Mouse (Mus musculus): ENCODE measurements around the gene Mrpl23. TPM values are rescaled to one million over a fixed set of nuclear protein-coding genes. Genes with fewer than 3 reads are reported as not detected.

Gene Mrpl23
- 4.8 and 10.5 TPM in 2 replicates for polyA plus RNA-seq (2012; rRNA removed)

- Histone ChIP-seq H3K27me3 (ENCODE audit: control insufficient read depth, insufficient read depth, low read length) (peaks cover 8% of the 10 kb centered on the region), H3K36me3 (ENCODE audit: control insufficient read depth, insufficient read depth, low read length) (peaks cover 1% of the 10 kb centered on the region; the same call in 1 of the 2 replicates), H3K4me3 (ENCODE audit: low read depth, low read length) (peak within 1 kb of the TSS; percentile 98), H3K4me1 (ENCODE audit: control insufficient read depth, insufficient read depth, insufficient read length, low read length) (peaks cover 21% of the 10 kb centered on the region), H3K27ac (ENCODE audit: insufficient read depth, low read depth, low read length) (peak within 1 kb of the TSS; percentile 18; the same call in 1 of the 2 replicates)
- no peak for TF ChIP-seq CTCF (IDR thresholded peaks at IDR 0.05; ENCODE audit: extremely low read depth, insufficient read length, insufficient replicate concordance, low read depth, low read length)
- TF ChIP-seq POLR2A (IDR thresholded peaks at IDR 0.05; ENCODE audit: low read depth, low read length) = no peak
- 5% methylated on average over 17 of the region's 17 CpGs for WGBS
These were observed at the start of gene Mrpl23 for GRCm38 (mm10) chr7:142532671-142533058. Mrpl23 (plus strand) TSS chr7:142532686.

GRCm38 (mm10) chr7:142483136-142483535, 49.4 kb upstream of the Mrpl23 start:
- H3K27ac ChIP-seq (ENCODE audit: insufficient read depth, low read depth, low read length) = 0 out of 2 replicates have a peak overlapping the region, but pooled peaks have one; percentile 24
- no peak overlapping the region for H3K4me3 ChIP-seq (ENCODE audit: low read depth, low read length)
- H3K36me3 ChIP-seq (ENCODE audit: control insufficient read depth, insufficient read depth, low read length) = no peaks in the 10 kb centered on the region; the same call in 1 of the 2 replicates
- H3K27me3 ChIP-seq (ENCODE audit: control insufficient read depth, insufficient read depth, low read length) = 0 out of 2 replicates have a peak, but pooled peaks cover 3% of the 10 kb centered on the region
- TF ChIP-seq POLR2A (IDR thresholded peaks at IDR 0.05; ENCODE audit: low read depth, low read length) (no peak), CTCF (IDR thresholded peaks at IDR 0.05; ENCODE audit: extremely low read depth, insufficient read length, insufficient replicate concordance, low read depth, low read length) (no peak)
- H3K4me1 ChIP-seq (ENCODE audit: control insufficient read depth, insufficient read depth, insufficient read length, low read length) = peaks cover 4% of the 10 kb centered on the region; the same call in 1 of the 2 replicates
- WGBS = 76% methylated on average over 11 of the region's 11 CpGs

- 38% methylated on average over 12 of the region's 12 CpGs for WGBS
These were observed 47.7 kb upstream of the Mrpl23 start for GRCm38 (mm10) chr7:142484780-142485179.

GRCm38 (mm10) chr7:142486751-142487162, 45.7 kb upstream of the Mrpl23 start:
- 74% methylated on average over 8 of the region's 8 CpGs for WGBS
- no peak overlapping the region for H3K4me3 ChIP-seq (ENCODE audit: low read depth, low read length)
- no peak overlapping the region for H3K27ac ChIP-seq (ENCODE audit: insufficient read depth, low read depth, low read length)
- H3K27me3 ChIP-seq (ENCODE audit: control insufficient read depth, insufficient read depth, low read length) = 0 out of 2 replicates have a peak, but pooled peaks cover 3% of the 10 kb centered on the region
- peaks cover 4% of the 10 kb centered on the region; the same call in 1 of the 2 replicates for H3K4me1 ChIP-seq (ENCODE audit: control insufficient read depth, insufficient read depth, insufficient read length, low read length)
- peaks cover 7% of the 10 kb centered on the region for H3K36me3 ChIP-seq (ENCODE audit: control insufficient read depth, insufficient read depth, low read length)
- TF ChIP-seq POLR2A (IDR thresholded peaks at IDR 0.05; ENCODE audit: low read depth, low read length) (no peak), CTCF (IDR thresholded peaks at IDR 0.05; ENCODE audit: extremely low read depth, insufficient read length, insufficient replicate concordance, low read depth, low read length) (no peak)

More at GRCm38 (mm10) chr7:142484780-142485179, 47.7 kb upstream of the Mrpl23 start:
- TF ChIP-seq CTCF (IDR thresholded peaks at IDR 0.05; ENCODE audit: extremely low read depth, insufficient read length, insufficient replicate concordance, low read depth, low read length) (no peak), POLR2A (IDR thresholded peaks at IDR 0.05; ENCODE audit: low read depth, low read length) (no peak)
- H3K4me3 ChIP-seq (ENCODE audit: low read depth, low read length) = no peak overlapping the region
- peaks cover 5% of the 10 kb centered on the region; the same call in 1 of the 2 replicates for H3K36me3 ChIP-seq (ENCODE audit: control insufficient read depth, insufficient read depth, low read length)
- H3K27ac ChIP-seq (ENCODE audit: insufficient read depth, low read depth, low read length) = no peak overlapping the region
- H3K27me3 ChIP-seq (ENCODE audit: control insufficient read depth, insufficient read depth, low read length) = 0 out of 2 replicates have a peak, but pooled peaks cover 3% of the 10 kb centered on the region
- peaks cover 4% of the 10 kb centered on the region; the same call in 1 of the 2 replicates for H3K4me1 ChIP-seq (ENCODE audit: control insufficient read depth, insufficient read depth, insufficient read length, low read length)

GRCm38 (mm10) chr7:142487341-142487859, 45.1 kb upstream of the Mrpl23 start:
- WGBS = 27% methylated on average over 9 of the region's 9 CpGs
- H3K4me3 ChIP-seq (ENCODE audit: low read depth, low read length) = no peak overlapping the region
- H3K27me3 ChIP-seq (ENCODE audit: control insufficient read depth, insufficient read depth, low read length) = 0 out of 2 replicates have a peak, but pooled peaks cover 3% of the 10 kb centered on the region
- TF ChIP-seq CTCF (IDR thresholded peaks at IDR 0.05; ENCODE audit: extremely low read depth, insufficient read length, insufficient replicate concordance, low read depth, low read length) (0 out of 2 replicates have a peak, but pooled peaks have one; percentile 30), POLR2A (IDR thresholded peaks at IDR 0.05; ENCODE audit: low read depth, low read length) (no peak)
- H3K27ac ChIP-seq (ENCODE audit: insufficient read depth, low read depth, low read length) = no peak overlapping the region
- H3K4me1 ChIP-seq (ENCODE audit: control insufficient read depth, insufficient read depth, insufficient read length, low read length) = peaks cover under 1% of the 10 kb centered on the region; the same call in 1 of the 2 replicates
- peaks cover 7% of the 10 kb centered on the region for H3K36me3 ChIP-seq (ENCODE audit: control insufficient read depth, insufficient read depth, low read length)

GRCm38 (mm10) chr7:142488053-142488452, 44.4 kb upstream of the Mrpl23 start:
- no peak overlapping the region for H3K27ac ChIP-seq (ENCODE audit: insufficient read depth, low read depth, low read length)
- TF ChIP-seq POLR2A (IDR thresholded peaks at IDR 0.05; ENCODE audit: low read depth, low read length) = no peak
- TF ChIP-seq CTCF (IDR thresholded peaks at IDR 0.05; ENCODE audit: extremely low read depth, insufficient read length, insufficient replicate concordance, low read depth, low read length) = no peak
- H3K4me1 ChIP-seq (ENCODE audit: control insufficient read depth, insufficient read depth, insufficient read length, low read length) = no peaks in the 10 kb centered on the region
- WGBS = 83% methylated on average over 3 of the region's 3 CpGs
- no peak overlapping the region for H3K4me3 ChIP-seq (ENCODE audit: low read depth, low read length)
- H3K36me3 ChIP-seq (ENCODE audit: control insufficient read depth, insufficient read depth, low read length) = peaks cover 7% of the 10 kb centered on the region
- 0 out of 2 replicates have a peak, but pooled peaks cover 3% of the 10 kb centered on the region for H3K27me3 ChIP-seq (ENCODE audit: control insufficient read depth, insufficient read depth, low read length)

GRCm38 (mm10) chr7:142493535-142493934, 39.0 kb upstream of the Mrpl23 start:
- H3K36me3 ChIP-seq (ENCODE audit: control insufficient read depth, insufficient read depth, low read length) = peaks cover 7% of the 10 kb centered on the region
- H3K4me3 ChIP-seq (ENCODE audit: low read depth, low read length) = no peak overlapping the region
- H3K4me1 ChIP-seq (ENCODE audit: control insufficient read depth, insufficient read depth, insufficient read length, low read length) = no peaks in the 10 kb centered on the region
- TF ChIP-seq POLR2A (IDR thresholded peaks at IDR 0.05; ENCODE audit: low read depth, low read length) (no peak), CTCF (IDR thresholded peaks at IDR 0.05; ENCODE audit: extremely low read depth, insufficient read length, insufficient replicate concordance, low read depth, low read length) (no peak)
- WGBS = 80% methylated on average over 8 of the region's 8 CpGs
- no peaks in the 10 kb centered on the region for H3K27me3 ChIP-seq (ENCODE audit: control insufficient read depth, insufficient read depth, low read length)
- H3K27ac ChIP-seq (ENCODE audit: insufficient read depth, low read depth, low read length) = no peak overlapping the region

Data from small intestine, adult 2 months (tissue).